8 mouse cellular contexts compared by ENCODE assay signal in the genomic region with DNA sequence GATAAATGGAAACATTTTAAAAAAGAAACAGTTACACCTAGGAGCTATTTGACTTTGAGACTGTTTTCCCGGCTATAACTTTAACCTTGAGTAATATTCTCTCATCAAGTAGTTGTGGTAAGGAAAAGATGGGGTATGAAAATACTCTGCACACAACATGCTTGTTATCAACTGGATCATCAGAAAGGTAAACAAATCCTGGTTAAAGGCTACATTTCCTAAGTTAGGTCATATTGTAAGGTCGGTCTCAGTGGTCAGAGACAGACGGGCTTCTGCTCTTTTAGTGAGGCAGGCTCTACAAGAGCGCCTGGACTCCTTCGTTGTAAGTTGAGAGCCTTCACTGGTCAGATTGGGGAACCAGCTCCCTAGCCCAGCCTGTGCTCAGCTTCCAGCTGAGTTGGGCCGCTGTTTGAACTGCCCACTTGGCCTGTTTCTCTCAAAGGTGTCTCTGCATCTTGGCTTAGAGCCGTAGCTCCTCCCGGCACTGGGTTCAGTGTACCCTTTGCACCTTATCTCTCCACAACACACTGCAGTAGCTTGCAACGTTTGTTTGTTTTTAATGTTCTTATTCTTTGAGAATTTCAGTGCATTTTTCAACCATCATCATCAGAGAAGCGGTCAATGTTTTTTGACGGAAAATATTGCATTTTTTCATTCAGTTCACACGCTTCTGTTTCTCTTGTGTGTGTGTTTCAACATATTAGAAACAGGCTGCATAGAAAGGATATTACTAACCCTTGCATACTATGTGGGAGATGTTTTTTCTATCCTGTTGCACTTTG. TPM values are rescaled to one million over a fixed set of nuclear protein-coding genes. Genes with fewer than 3 reads are reported as not detected.
DNase-seq lines count a peak whose midpoint lies in the region; ATAC-seq and TF ChIP-seq lines count a peak whose summit lies in the region.

No protein-coding gene starts in this region.

- H3K4me2 ChIP-seq in forebrain, postnatal 0 days (ENCODE audit: low read depth): peak overlapping the region; percentile 64
- peak overlapping the region; percentile 81 for H3K4me2 ChIP-seq in limb, embryonic 15.5 days

- H3K4me1 ChIP-seq in brown adipose tissue, adult 24 weeks (ENCODE audit: control insufficient read depth, insufficient read depth, insufficient read length, low read length): peaks cover 9% of the 10 kb centered on the region; the same call in 1 of the 2 replicates
- H3K4me1 ChIP-seq in forebrain, postnatal 0 days (ENCODE audit: insufficient read depth): peaks cover 15% of the 10 kb centered on the region
- peaks cover 19% of the 10 kb centered on the region for H3K4me1 ChIP-seq in limb, embryonic 15.5 days
- peaks cover 2% of the 10 kb centered on the region; the same call in 1 of the 2 replicates for H3K4me1 ChIP-seq in small intestine, adult 2 months (ENCODE audit: control insufficient read depth, insufficient read depth, insufficient read length, low read length)

- H3K36me3 ChIP-seq in forebrain, postnatal 0 days (ENCODE audit: insufficient read depth): no peaks in the 10 kb centered on the region
- no peaks in the 10 kb centered on the region for H3K36me3 ChIP-seq in limb, embryonic 15.5 days
- no peaks in the 10 kb centered on the region for H3K36me3 ChIP-seq in small intestine, adult 2 months (ENCODE audit: control insufficient read depth, insufficient read depth, low read length)

- no peak overlapping the region for H3K27ac ChIP-seq in brown adipose tissue, adult 24 weeks (replicated peaks; ENCODE audit: low read depth, low read length)
- no peak overlapping the region for H3K27ac ChIP-seq in forebrain, postnatal 0 days (ENCODE audit: low read depth, low read length)
- H3K27ac ChIP-seq in limb, embryonic 15.5 days: no peak overlapping the region
- peak overlapping the region; percentile 74 for H3K27ac ChIP-seq in small intestine, adult 2 months (ENCODE audit: insufficient read depth, low read depth, low read length)

- DNase-seq in cerebellum, adult 11 months: peak; percentile 32
- DNase-seq in cerebellum, adult 8-10 months: no peak
- DNase-seq in forebrain, postnatal 0 days: no peak
- no peak for DNase-seq in adrenal gland, adult 8-10 months
- DNase-seq in gastrocnemius, postnatal 4 days (ENCODE audit: low spot score in 2 of 2): no peak

- ATAC-seq in forebrain, postnatal 0 days: no peak
- no peak for ATAC-seq in limb, embryonic 15.5 days (ENCODE audit: insufficient number of reproducible peaks, low FRiP score, low TSS enrichment, low read depth)

- no peak overlapping the region; the same call in 1 of the 2 replicates for H3K9ac ChIP-seq in forebrain, postnatal 0 days
- no peak overlapping the region for H3K9ac ChIP-seq in limb, embryonic 15.5 days

- no peaks in the 10 kb centered on the region for H3K9me3 ChIP-seq in forebrain, postnatal 0 days (ENCODE audit: low read length)
- H3K9me3 ChIP-seq in limb, embryonic 15.5 days: no peaks in the 10 kb centered on the region

- TF ChIP-seq POLR2A in small intestine, adult 2 months (IDR thresholded peaks at IDR 0.05; ENCODE audit: low read depth, low read length): no peak

- TF ChIP-seq CTCF in forebrain, postnatal 0 days (IDR thresholded peaks at IDR 0.05; ENCODE audit: low read depth): no peak
- TF ChIP-seq CTCF in small intestine, adult 2 months (IDR thresholded peaks at IDR 0.05; ENCODE audit: extremely low read depth, insufficient read length, insufficient replicate concordance, low read depth, low read length): no peak

- no peaks in the 10 kb centered on the region for H3K27me3 ChIP-seq in forebrain, postnatal 0 days (ENCODE audit: insufficient read depth, low read length)
- no peaks in the 10 kb centered on the region for H3K27me3 ChIP-seq in limb, embryonic 15.5 days
- H3K27me3 ChIP-seq in small intestine, adult 2 months (ENCODE audit: control insufficient read depth, insufficient read depth, low read length): no peaks in the 10 kb centered on the region

- WGBS in forebrain, postnatal 0 days: 68% methylated on average over 12 of the region's 12 CpGs
- 66% methylated on average over 12 of the region's 12 CpGs for WGBS in limb, embryonic 15.5 days
- WGBS in small intestine, adult 2 months: 28% methylated on average over 12 of the region's 12 CpGs

- H3K4me3 ChIP-seq in brown adipose tissue, adult 24 weeks (ENCODE audit: insufficient read depth, low read depth, low read length): peak overlapping the region; percentile 19; the same call in 1 of the 2 replicates
- peak overlapping the region; percentile 92 for H3K4me3 ChIP-seq in forebrain, postnatal 0 days (ENCODE audit: low read depth, low read length)
- H3K4me3 ChIP-seq in limb, embryonic 15.5 days: peak overlapping the region; percentile 98; the same call in 1 of the 2 replicates
- H3K4me3 ChIP-seq in small intestine, adult 2 months (ENCODE audit: low read depth, low read length): peak overlapping the region; percentile 54

RNA-seq across cellular contexts. Expression of a gene that starts 1.8 kb away (rescaled TPM):
- polyA plus RNA-seq in brown adipose tissue, adult 24 weeks (2012; ENCODE audit: insufficient read depth, insufficient read length, missing spikeins): 56.5 and 64.3 TPM in 2 replicates
- 20.5 and 29.4 TPM in 2 replicates for total RNA-seq in forebrain, postnatal 0 days (2014; rRNA removed)
- 40.1 and 58.3 TPM in 2 replicates for polyA plus RNA-seq in forebrain, postnatal 0 days (2015; fragmentation: Nextera tagmentation; extraction: Ambion mirVana)
- polyA plus RNA-seq in limb, embryonic 15.5 days (2015; fragmentation: Nextera tagmentation; extraction: Ambion mirVana): 45.7 and 56.6 TPM in 2 replicates
- 155 and 443 TPM in 2 replicates for polyA plus RNA-seq in small intestine, adult 2 months (2012; rRNA removed)
- 100 to 1,000 TPM in 2 of 4 experiments, 10 to 100 TPM in 2; 85.9 to 118 (median 100) TPM for total RNA-seq in adrenal gland, adult 8-10 months (2022)
- 10 to 100 TPM; 38.9 to 43.2 TPM for total RNA-seq in gastrocnemius, postnatal 4 days (2021)

RNA-seq across cellular contexts. Expression of a gene that starts 27.0 kb away (rescaled TPM):
- polyA plus RNA-seq in brown adipose tissue, adult 24 weeks (2012; ENCODE audit: insufficient read depth, insufficient read length, missing spikeins): 27.0 and 40.7 TPM in 2 replicates
- 18.5 and 23.9 TPM in 2 replicates for total RNA-seq in forebrain, postnatal 0 days (2014; rRNA removed)
- polyA plus RNA-seq in forebrain, postnatal 0 days (2015; fragmentation: Nextera tagmentation; extraction: Ambion mirVana): 50.2 and 52.1 TPM in 2 replicates
- polyA plus RNA-seq in limb, embryonic 15.5 days (2015; fragmentation: Nextera tagmentation; extraction: Ambion mirVana): 59.6 and 63.9 TPM in 2 replicates
- polyA plus RNA-seq in small intestine, adult 2 months (2012; rRNA removed): 1.2 and 2.7 TPM in 2 replicates
- 10 to 100 TPM; 36.0 to 43.2 (median 38.6) TPM for total RNA-seq in adrenal gland, adult 8-10 months (2022)
- total RNA-seq in gastrocnemius, postnatal 4 days (2021): 10 to 100 TPM; 29.2 to 31.1 TPM

RNA-seq across cellular contexts. Expression of a gene that starts 46.8 kb away (rescaled TPM):
- 6.7 and 8.8 TPM in 2 replicates for polyA plus RNA-seq in brown adipose tissue, adult 24 weeks (2012; ENCODE audit: insufficient read depth, insufficient read length, missing spikeins)
- total RNA-seq in forebrain, postnatal 0 days (2014; rRNA removed): 9.5 and 11.4 TPM in 2 replicates
- polyA plus RNA-seq in forebrain, postnatal 0 days (2015; fragmentation: Nextera tagmentation; extraction: Ambion mirVana): 6.4 and 7.3 TPM in 2 replicates
- 7.8 and 9.1 TPM in 2 replicates for polyA plus RNA-seq in limb, embryonic 15.5 days (2015; fragmentation: Nextera tagmentation; extraction: Ambion mirVana)
- polyA plus RNA-seq in small intestine, adult 2 months (2012; rRNA removed): 23.8 and 93.8 TPM in 2 replicates
- total RNA-seq in adrenal gland, adult 8-10 months (2022): 10 to 100 TPM; 64.1 to 91.3 (median 70.4) TPM
- total RNA-seq in gastrocnemius, postnatal 4 days (2021): 10 to 100 TPM; 23.9 to 29.4 TPM

Comparison
In these comparisons a context has a peak if more than half of its experiments do, and no peak if none do; other contexts are left out.
1. H3K4me3 ChIP-seq: peak in every context shown above with its lines; median percentile 98 in limb, embryonic 15.5 days; 92 in forebrain, postnatal 0 days; 54 in small intestine, adult 2 months; 19 in brown adipose tissue, adult 24 weeks.